Mouse (Mus musculus) hindlimb bud, embryonic 11.5 days (tissue): Measurements from ENCODE around the gene Hoxc4.

Experiments used
- DNase-seq: peaks from one replicate; pipeline ENCODE4 v3.0.0-alpha.2; 2012; ENCODE audit warnings: low read depth, low spot score; ENCODE audit errors: extremely low spot score

The Hoxc4 gene

DNA sequence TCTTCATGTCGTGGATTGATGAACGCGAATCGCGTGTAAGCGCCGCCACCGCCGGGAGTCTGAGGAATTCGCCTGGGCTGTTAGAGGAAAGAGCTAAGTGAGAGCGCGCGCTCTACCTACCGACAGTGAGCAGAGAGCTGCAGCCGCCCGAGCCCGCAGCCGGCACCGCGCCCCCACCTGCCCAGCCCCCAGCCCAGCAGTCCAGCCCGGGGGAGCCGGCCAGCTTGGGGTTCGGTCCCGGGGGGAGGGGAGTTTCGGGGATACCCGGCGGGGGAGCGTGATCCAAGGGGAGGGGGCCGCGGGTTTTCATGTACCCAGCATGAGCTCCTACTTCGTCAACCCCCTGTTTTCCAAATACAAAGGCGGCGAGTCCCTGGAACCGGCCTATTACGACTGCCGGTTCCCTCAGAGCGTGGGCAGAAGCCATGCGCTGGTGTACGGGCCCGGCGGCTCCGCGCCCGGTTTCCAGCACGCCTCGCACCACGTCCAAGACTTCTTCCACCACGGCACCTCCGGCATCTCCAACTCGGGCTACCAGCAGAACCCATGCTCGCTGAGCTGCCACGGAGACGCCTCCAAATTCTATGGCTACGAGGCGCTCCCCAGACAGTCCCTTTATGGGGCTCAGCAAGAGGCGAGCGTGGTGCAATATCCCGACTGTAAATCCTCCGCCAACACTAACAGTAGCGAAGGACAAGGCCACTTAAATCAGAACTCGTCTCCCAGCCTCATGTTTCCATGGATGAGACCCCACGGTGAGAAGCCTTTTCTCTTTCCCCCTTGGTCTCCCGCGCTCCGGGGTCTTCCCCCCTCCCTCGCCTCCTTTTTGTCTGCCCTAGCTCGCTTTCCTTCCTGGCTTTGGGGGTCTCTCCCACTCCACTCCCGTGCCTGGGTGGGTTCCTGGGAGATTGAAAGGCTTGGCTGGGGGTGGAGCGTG, 28.0 kb upstream of the Hoxc4 start, which contains the start of gene Hoxc8:
TSS of gene Hoxc8 (plus strand) at position 147 of the 937 bp plus-strand sequence.
- no peak for DNase-seq

DNA sequence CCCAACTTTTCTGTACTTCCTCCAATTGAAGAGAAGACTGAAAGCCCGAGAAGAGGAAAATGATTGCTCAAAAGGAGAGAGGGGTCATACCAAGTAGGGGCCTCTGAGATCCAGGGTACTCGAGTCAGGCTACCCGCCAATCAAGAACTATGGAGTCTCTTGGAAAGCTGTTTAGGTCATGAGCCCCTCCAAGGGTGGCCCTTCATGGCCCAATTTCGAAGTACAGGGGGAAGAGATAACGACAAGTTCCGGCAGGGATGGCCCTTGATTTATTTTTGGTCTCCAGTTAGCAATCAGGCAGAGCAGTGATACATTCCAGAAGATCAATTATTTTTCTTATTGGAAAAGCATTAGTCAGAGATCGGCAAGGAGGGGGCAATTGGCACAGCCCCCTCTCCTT, 27.0 kb upstream of the Hoxc4 start:
- no peak for DNase-seq

DNA sequence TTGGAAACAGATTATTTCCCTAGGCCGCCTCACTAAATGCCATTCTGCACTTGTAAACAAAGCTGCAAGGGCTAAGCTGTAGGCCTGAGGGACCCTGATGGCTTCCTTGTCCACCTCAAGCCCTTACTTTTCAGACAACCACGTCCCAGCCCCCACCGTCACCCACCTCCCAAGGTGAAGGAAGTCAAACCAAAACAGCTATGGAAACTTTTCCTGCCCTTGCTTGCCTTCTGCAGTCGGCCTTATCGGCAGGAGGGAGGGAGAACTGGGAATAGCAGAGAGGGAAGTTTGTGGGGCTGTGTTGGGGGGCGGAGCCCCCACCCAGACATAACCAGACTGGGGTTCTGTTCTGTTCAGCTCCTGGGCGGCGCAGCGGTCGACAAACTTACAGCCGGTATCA, 26.5 kb upstream of the Hoxc4 start:
- DNase-seq: no peak

DNA sequence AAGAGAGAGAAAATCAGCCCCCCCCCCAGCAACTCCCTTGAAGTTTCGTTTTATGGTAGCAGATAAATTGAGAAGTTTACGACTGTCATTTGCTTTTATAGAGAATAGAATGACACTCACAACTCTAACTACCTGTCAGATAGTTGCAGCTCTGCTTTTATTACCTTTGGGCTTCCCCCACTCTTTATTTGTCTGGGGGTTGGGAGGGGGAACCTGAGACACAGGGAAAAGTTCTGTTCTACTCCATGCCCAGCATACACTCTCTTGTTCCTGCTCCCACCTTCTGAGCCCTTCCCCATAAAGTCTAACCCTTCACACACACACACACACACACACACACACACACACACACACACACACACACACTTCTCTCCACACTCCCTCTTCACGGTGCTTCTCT, 25.9 kb upstream of the Hoxc4 start:
- no peak for DNase-seq

DNA sequence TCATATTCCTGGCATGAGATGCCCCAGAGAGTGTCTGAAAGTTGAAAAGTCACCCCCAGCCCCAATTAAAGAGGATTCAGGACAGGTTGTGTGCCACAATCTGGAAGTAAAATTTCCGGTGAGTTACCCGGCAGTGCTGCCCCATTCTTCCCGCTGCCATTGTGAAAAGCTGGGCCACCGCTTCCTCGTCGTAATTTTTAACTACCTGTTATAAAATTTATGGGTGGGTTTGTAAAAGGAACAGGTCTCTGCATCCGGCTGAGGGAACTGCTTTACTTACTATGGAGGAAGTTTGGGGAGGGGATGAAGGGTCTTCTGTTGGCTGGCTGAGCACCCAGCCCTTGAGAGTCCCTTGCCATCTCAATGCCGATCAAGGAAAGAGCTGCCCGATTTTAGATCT, 22.2 kb upstream of the Hoxc4 start:
- DNase-seq: no peak

DNA sequence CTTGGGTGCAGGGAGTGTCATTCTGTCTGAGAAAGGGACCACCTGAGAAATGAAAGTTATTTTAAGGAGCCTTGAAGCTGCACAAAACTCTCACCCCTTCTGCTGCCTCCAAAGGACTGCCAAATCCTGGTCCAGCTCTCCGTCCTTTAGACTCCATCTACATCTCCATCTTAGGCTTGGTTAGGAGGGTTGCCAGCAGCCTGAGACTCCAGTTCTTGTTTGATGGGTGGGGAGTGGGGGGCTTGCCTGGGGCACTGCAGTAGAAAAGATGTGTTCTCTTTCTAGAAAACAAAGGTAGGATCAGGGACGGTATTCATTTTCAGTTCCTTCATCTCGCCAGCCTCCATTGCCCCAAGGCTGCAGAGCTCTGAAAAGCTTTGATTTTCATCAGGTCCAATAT, 21.3 kb upstream of the Hoxc4 start:
- DNase-seq: no peak

DNA sequence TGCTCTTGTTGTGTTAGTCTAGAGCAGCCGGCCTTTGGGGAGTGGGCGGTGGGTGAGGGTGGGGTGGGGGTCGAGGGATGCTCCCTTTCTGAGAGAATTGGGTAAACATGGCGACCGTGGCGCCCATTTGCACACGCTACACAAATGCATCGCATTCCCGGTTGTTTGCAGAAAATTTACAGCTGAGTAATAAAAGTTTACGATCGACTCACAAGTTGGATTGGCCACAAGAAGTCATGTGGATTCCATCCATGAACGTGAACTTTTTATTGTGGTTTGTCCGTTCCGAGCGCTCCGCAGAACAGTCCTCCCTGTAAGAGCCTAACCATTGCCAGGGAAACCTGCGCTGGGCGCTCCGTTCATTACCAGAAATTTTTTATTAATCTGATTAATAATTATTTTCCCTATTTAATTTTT, 20.8 kb upstream of the Hoxc4 start, which contains the start of gene Hoxc6:
TSS of gene Hoxc6 (plus strand) at position 319 of the 417 bp plus-strand sequence.
- no peak for DNase-seq

DNA sequence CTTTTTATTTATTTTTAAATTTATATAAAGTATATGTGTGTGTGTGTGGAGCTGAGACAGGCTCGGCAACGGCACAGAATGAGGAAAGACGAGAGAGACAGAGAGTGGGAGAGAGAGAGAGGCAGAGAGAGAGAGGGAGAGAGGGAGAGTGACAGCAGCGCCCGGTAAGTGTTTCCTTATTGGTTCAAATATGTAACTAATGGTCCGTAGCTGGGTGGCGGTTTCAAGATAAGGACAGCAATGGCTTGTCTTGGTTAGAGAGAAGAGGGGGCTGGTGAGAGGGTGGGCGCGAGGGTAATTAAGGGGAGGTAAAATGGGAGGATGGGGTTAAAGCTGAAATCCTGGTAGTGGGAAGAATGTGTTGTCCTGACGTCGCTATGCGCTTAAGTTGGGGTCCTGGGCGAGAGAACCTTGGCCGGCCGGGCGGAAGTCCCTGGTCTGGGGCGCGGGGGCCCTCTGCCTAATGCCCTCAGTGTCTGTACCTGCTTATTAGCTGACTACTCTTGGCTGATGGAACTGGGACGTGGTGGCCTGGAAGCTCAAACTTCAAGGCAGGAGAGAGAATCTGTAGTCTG, 20.0 kb upstream of the Hoxc4 start:
- DNase-seq: no peak

DNA sequence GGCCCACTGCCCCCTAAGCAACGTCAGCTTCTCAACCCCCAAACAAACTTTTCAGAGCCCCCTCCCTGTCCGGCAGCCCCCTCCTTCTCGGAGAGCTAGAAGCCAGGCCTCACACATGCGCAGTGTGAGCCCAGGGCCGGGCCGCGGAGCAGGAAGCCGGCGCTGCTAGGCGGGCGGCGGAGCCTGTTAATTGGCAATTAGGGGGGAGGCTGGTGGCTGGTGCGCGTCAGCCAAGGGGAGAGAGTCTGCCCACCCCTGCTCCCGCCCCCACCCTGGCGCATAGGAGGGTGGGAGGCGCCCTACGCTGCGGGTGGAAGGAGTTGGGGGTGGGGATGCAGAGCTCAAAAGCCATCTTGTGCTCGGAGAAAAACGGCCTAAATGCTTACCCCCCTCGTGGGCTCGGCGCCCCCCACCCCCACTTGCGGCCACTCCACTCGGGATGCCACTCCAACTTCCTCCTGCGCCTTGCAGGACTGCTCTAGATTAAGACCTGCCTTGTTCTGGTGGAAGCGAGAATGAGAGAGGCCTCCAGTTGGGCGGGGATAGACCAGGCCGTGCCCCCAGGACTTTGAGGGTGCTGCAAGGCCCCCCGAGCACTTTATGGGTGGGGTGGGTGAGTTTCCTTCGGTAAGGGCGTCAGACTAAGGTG, 19.4 kb upstream of the Hoxc4 start:
- DNase-seq: no peak

DNA sequence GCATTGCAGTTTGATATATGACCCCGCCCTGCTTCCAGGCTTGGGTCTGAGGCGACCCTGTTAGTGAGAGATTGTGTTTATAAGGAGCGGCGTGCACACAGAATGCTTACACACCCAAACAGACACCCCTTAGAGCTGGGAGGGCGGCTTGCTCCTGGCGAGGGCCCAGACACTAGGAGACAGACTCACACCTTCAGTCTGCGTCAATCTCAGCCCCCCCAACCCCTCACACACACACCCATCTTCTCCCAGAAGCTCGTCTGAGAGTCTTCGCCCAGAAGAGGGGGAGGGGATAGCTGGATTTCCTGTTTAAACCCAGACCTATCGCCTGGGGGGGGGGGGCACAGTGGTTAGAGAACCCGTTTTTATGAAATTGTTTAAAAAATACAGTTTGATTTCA, 18.8 kb upstream of the Hoxc4 start:
- DNase-seq: no peak

DNA sequence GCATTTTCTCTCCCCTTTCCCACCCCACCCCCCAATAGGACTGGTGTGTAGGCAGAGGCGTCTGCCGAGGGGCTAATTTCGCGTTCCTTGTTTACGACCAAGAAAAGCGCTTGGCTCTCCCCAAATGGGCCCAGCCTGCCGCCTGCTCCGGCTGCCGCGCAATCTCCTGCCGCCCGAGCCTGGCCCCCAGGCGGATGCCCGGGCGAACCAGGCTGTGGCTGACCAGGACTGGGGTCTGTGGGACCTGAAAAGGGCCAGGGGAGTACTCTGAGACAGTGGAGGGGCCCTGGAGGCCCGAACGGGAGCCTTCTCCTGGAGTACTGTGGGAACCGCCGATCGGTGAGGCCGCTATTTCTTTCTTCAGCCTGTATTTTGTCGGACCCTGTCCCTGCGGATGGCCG, 18.2 kb upstream of the Hoxc4 start:
- DNase-seq: no peak

DNA sequence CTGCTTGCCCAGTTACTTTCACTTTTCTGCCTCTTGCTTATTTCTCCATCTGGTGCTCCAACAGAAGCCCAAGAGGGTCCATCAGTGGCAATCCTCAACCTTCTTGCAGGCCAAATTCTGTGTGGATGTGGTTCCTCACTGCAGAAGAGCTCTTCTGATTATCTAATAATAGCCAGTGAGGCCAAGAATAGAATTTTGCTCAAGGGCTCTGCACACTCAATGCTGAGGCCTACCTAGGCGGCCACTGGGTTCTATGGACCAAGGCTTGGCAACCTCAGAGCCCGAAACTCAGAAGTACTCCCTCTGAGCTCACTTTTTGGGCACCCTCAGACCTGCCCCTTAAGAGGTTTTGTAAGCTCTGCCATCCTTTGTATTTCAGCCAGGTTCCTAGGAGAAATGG, 17.4 kb upstream of the Hoxc4 start:
- no peak for DNase-seq

DNA sequence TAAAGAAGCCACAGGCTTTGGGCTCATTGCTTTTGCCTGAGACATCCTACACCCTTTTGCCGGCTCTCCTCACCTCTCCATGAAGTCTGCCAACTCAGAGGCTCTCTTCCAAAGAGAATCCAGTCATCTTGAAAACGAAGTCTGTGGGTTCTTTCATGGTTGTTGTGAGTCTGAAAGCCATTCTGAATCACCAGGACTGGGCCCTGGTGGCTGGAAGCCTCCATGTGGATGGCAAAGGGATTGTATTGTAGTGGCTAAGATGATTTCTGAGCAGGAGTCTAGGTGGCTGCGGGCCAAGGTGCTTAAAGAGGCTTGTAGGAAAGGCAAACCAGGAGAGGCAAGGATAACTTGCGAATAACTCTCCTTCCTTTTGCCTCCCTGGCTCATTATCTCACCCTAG, 16.6 kb upstream of the Hoxc4 start:
- DNase-seq: no peak

DNA sequence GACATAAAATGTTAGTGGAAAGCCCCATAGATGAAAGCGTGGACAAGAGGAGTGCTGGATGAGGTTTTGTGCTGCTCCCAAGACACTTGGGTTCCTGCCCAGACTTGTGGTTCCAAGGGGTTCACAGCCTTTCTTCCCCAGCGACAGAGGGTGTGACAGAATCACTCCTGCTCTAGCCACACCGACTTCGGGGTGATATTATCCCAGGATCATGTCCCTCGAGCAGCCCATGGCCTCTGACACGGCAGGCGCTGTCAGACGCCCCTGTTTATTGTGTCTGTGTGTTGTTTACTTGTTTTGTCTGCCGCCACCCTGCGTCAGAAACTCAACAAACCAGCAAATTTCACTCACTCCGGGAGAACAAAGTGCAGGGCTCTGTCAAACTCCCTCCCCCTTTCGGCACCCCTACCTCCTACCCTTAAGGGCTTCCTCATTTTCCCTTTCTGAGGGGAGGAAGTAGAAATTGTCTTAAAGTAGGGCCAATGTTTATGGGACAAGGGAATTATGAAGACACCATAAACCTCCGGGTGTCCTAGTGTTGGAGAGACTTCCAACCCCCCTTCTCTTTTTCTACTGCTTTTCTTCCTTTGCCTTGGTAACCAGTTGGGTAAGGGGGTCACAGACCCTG, 15.8 kb upstream of the Hoxc4 start:
- DNase-seq: no peak

DNA sequence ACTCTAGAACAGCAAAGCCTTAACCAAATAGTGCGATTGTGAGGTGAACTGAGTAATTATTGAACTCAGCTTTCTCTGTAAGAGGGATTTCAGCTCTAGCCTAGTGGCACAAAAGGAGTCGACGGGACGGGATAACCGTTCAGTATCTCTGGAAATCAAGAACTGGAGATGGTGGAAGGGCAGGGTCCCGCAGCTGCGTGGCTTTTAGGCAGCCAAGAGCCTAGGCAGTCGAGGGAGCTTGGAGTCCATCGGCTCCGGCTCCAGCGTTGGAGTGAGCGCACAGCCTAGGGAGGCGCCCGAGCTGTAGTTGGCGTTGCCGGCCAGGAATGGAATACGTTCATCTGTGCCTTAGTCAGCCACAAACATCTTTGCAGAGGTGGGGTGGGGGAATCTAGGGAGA, 13.4 kb upstream of the Hoxc4 start:
- no peak for DNase-seq

DNA sequence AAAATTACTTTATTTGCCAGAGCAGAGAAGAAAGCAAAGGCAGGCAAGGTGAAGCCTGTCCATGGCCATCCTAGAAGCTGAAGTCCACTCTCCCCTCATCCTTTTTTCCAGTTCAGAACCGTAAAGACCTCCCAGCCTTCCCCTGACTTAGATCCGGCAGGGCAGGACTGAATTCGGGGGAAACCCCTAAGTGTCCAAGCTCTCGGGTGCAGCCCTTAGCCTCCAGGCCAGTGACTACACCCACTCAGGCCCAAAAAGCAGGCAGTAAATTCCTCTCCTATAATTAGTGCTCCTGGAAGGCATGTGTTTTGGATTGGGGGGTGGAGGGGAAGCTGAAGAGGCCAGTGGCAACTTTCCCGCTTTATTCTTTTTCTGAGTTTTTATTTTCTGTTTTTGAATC, 12.9 kb upstream of the Hoxc4 start:
- no peak for DNase-seq

DNA sequence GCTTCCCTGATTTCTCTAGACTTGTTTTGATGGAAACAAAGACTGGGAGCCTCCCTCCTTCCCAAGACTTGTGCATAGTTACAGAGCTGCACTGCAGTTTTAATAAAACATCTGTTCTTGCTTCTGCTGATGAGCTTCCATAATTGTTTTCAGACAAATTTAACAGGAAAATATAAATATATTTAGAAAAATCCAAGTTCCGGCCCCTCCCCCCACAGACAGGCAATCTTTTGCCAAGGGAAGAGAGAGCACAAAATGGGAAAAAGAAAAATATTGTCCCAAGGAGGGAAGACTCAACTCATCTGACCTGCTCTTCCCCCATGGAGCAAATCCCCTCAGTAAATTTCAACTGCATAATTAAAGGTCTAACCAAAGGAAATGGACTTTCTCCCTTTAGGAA, 12.4 kb upstream of the Hoxc4 start:
- DNase-seq: no peak

DNA sequence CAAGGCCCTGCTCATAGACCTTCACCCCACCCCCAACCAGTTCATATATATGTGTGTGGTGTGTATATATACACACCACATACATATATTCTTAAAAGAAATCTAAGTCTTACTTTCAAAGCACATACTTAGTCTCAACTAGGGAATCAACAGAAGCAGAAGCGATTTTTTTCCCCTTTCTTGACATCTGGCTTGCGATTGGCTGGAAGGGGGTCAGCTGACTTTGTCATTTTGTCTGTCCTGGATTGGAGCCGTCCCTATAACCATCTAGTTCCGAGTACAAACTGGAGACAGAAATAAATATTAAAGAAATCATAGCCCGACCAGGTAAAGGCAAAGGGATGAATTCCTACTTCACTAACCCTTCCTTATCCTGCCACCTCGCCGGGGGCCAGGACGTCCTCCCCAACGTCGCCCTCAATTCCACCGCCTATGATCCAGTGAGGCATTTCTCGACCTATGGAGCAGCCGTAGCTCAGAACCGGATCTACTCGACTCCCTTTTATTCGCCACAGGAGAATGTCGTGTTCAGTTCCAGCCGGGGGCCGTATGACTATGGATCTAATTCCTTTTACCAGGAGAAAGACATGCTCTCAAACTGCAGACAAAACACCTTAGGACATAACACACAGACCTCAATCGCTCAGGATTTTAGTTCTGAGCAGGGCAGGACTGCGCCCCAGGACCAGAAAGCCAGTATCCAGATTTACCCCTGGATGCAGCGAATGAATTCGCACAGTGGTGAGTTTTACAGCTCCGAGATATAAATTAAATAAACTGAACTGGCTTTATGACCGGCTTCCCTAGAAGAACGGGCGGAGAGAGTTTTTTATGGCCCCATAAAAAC, 9.2 kb upstream of the Hoxc4 start:
- no peak for DNase-seq

DNA sequence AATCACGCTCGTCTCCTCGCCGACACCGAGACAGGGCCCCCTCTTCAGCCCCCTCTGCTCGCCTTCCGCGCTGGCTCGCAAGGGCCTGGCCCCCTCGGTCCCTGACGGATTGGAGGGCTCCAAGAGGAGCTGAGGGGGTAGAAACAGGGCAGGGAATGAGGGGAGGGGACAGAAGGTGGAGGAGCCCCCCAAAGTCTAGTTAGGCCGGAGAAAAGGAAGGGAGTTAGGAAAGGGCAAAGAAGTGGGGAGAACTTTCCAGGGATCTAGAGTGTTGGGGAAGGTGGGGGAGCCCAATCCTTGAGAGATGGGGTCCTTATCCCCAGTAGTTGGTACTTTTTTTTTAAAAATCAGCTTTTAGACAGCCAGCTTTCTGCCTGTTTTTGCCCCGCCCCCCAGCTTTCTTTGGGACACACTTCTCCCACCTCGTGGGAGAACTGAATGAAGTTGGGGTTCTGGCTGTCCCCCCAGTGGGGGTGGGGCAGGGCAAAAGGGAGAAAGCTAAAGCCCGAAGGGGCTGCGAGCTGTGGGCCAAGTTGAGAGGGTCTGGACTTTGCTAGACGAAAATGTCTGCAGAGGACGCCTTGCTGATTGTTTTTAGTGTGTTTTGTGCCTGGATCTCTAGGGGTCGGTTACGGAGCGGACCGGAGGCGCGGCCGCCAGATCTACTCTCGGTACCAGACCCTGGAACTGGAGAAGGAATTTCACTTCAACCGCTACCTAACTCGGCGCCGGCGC, 8.5 kb upstream of the Hoxc4 start:
- no peak for DNase-seq
